Mouse (Mus musculus): ENCODE data around the gene Samsn1. TPM values are rescaled to one million over a fixed set of nuclear protein-coding genes. Genes with fewer than 3 reads are reported as not detected.

The Samsn1 gene
- polyA plus RNA-seq, 1 experiment from 2014 or later, result 2.2 TPM

GRCm38 (mm10) chr16:76000127-76000526, 22.0 kb downstream of the Samsn1 start:
- Histone ChIP-seq H3K4me2 (no peak overlapping the region), H3K27ac (no peak overlapping the region), H3K4me3 (no peak overlapping the region), H3K27me3 (no peaks in the 10 kb centered on the region), H3K36me3 (no peaks in the 10 kb centered on the region), H3K9me3 (no peaks in the 10 kb centered on the region), H3K9ac (no peak overlapping the region), H3K4me1 (no peaks in the 10 kb centered on the region)
- no peak for ATAC-seq (ENCODE audit: insufficient number of reproducible peaks, insufficient read depth, low FRiP score, low TSS enrichment, low read depth)
- WGBS, result 83% methylated on average over 9 of the region's 9 CpGs

DNA sequence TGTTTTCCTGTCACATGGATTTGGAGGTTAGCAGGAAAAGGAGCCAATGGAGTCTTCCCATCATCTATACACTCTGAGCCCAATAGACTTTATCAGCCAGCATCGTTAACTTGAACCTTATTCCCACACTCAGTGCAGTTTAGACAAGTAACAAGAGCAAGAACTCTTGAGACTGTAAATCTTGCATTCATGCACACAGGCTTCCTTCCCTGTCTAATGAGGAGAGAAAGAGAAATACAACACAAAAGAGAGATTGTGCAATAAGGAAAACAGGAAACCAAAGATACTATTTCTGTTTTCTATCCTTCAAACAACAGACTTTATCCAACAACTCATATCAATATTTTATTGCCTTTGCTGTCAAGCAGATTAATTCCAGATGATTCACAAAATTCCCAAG, 31.9 kb downstream of the Samsn1 start:
- Histone ChIP-seq H3K36me3 (no peaks in the 10 kb centered on the region), H3K27ac (no peak overlapping the region), H3K4me1 (0 out of 2 replicates have a peak, but pooled peaks cover 2% of the 10 kb centered on the region), H3K9me3 (no peaks in the 10 kb centered on the region), H3K27me3 (no peaks in the 10 kb centered on the region), H3K9ac (no peak overlapping the region), H3K4me3 (no peak overlapping the region), H3K4me2 (no peak overlapping the region)
- 69% methylated on average over 1 of the region's 1 CpGs for WGBS
- no peak for ATAC-seq (ENCODE audit: insufficient number of reproducible peaks, insufficient read depth, low FRiP score, low TSS enrichment, low read depth)

GRCm38 (mm10) chr16:75983831-75984230, 38.2 kb downstream of the Samsn1 start:
- Histone ChIP-seq H3K9ac (no peak overlapping the region), H3K36me3 (no peaks in the 10 kb centered on the region), H3K9me3 (0 out of 2 replicates have a peak, but pooled peaks cover 6% of the 10 kb centered on the region), H3K27ac (no peak overlapping the region), H3K4me3 (no peak overlapping the region), H3K4me2 (no peak overlapping the region), H3K4me1 (0 out of 2 replicates have a peak, but pooled peaks cover 2% of the 10 kb centered on the region), H3K27me3 (no peaks in the 10 kb centered on the region)
- no peak for ATAC-seq (ENCODE audit: insufficient number of reproducible peaks, insufficient read depth, low FRiP score, low TSS enrichment, low read depth)
- 84% methylated on average over 1 of the region's 1 CpGs for WGBS

GRCm38 (mm10) chr16:75979381-75979780, 42.7 kb downstream of the Samsn1 start:
- H3K4me1 ChIP-seq, result no peaks in the 10 kb centered on the region
- no peaks in the 10 kb centered on the region for H3K27me3 ChIP-seq
- no peak overlapping the region for H3K9ac ChIP-seq
- no peak for ATAC-seq (ENCODE audit: insufficient number of reproducible peaks, insufficient read depth, low FRiP score, low TSS enrichment, low read depth)
- no peaks in the 10 kb centered on the region for H3K36me3 ChIP-seq
- H3K9me3 ChIP-seq, result 0 out of 2 replicates have a peak, but pooled peaks cover 4% of the 10 kb centered on the region
- no peak overlapping the region for H3K27ac ChIP-seq
- H3K4me2 ChIP-seq, result no peak overlapping the region
- H3K4me3 ChIP-seq, result no peak overlapping the region

- Histone ChIP-seq H3K9ac (no peak overlapping the region), H3K27ac (no peak overlapping the region), H3K27me3 (no peaks in the 10 kb centered on the region), H3K4me2 (no peak overlapping the region), H3K4me3 (no peak overlapping the region), H3K9me3 (no peaks in the 10 kb centered on the region), H3K4me1 (no peaks in the 10 kb centered on the region), H3K36me3 (no peaks in the 10 kb centered on the region)
- WGBS, result 82% methylated on average over 5 of the region's 5 CpGs
- no peak for ATAC-seq (ENCODE audit: insufficient number of reproducible peaks, insufficient read depth, low FRiP score, low TSS enrichment, low read depth)
Measured at GRCm38 (mm10) chr16:75977798-75978197, 44.3 kb downstream of the Samsn1 start.

- no peak overlapping the region for H3K4me2 ChIP-seq
- 54% methylated on average over 11 of the region's 11 CpGs for WGBS
- H3K36me3 ChIP-seq, result no peaks in the 10 kb centered on the region
- H3K9ac ChIP-seq, result no peak overlapping the region
- H3K4me1 ChIP-seq, result no peaks in the 10 kb centered on the region
- H3K4me3 ChIP-seq, result no peak overlapping the region
- no peak for ATAC-seq (ENCODE audit: insufficient number of reproducible peaks, insufficient read depth, low FRiP score, low TSS enrichment, low read depth)
- H3K27me3 ChIP-seq, result no peaks in the 10 kb centered on the region
- H3K27ac ChIP-seq, result no peak overlapping the region
- H3K9me3 ChIP-seq, result no peaks in the 10 kb centered on the region
Measured at GRCm38 (mm10) chr16:75975682-75976332, 46.3 kb downstream of the Samsn1 start.

GRCm38 (mm10) chr16:75970266-75970998, 51.6 kb downstream of the Samsn1 start:
- no peak for ATAC-seq (ENCODE audit: insufficient number of reproducible peaks, insufficient read depth, low FRiP score, low TSS enrichment, low read depth)
- no peaks in the 10 kb centered on the region for H3K36me3 ChIP-seq
- no peak overlapping the region for H3K9ac ChIP-seq
- H3K4me2 ChIP-seq, result no peak overlapping the region
- 0 out of 2 replicates have a peak, but pooled peaks cover 3% of the 10 kb centered on the region for H3K4me1 ChIP-seq
- no peak overlapping the region for H3K4me3 ChIP-seq
- no peaks in the 10 kb centered on the region for H3K9me3 ChIP-seq
- H3K27me3 ChIP-seq, result no peaks in the 10 kb centered on the region
- no peak overlapping the region for H3K27ac ChIP-seq
- 85% methylated on average over 6 of the region's 6 CpGs for WGBS

- ATAC-seq (ENCODE audit: insufficient number of reproducible peaks, insufficient read depth, low FRiP score, low TSS enrichment, low read depth), result no peak
- no peak overlapping the region for H3K27ac ChIP-seq
- H3K4me3 ChIP-seq, result no peak overlapping the region
- H3K9ac ChIP-seq, result no peak overlapping the region
- no peaks in the 10 kb centered on the region for H3K4me1 ChIP-seq
- H3K9me3 ChIP-seq, result no peaks in the 10 kb centered on the region
- WGBS, result 57% methylated on average over 8 of the region's 8 CpGs
- no peaks in the 10 kb centered on the region for H3K27me3 ChIP-seq
- no peaks in the 10 kb centered on the region for H3K36me3 ChIP-seq
- H3K4me2 ChIP-seq, result no peak overlapping the region
Measured at GRCm38 (mm10) chr16:75962021-75962420, 60.1 kb downstream of the Samsn1 start.

DNA sequence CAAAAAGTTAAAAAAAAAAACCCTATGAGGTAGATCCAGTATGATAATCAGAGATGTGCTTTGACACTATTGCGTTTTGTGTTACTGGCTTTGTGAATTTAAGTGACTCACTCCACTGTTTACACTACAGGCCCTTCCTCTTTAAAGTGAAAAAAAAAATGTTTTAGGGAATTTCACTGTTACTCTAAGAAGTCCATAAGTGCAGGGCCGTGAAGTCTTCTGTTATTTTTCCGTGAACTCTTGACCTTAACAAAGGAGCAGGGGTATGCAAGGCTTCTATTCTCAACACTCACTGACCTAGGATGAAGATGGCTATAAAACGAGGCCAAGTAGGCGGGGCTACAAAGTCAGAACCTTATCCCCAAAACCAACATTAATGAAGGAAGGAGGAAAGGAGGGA, 60.6 kb downstream of the Samsn1 start:
- WGBS, result 43% methylated on average over 5 of the region's 5 CpGs
- Histone ChIP-seq H3K36me3 (no peaks in the 10 kb centered on the region), H3K4me2 (no peak overlapping the region), H3K4me1 (no peaks in the 10 kb centered on the region), H3K4me3 (no peak overlapping the region), H3K27ac (no peak overlapping the region), H3K9ac (no peak overlapping the region), H3K9me3 (no peaks in the 10 kb centered on the region), H3K27me3 (no peaks in the 10 kb centered on the region)
- ATAC-seq (ENCODE audit: insufficient number of reproducible peaks, insufficient read depth, low FRiP score, low TSS enrichment, low read depth), result no peak

DNA sequence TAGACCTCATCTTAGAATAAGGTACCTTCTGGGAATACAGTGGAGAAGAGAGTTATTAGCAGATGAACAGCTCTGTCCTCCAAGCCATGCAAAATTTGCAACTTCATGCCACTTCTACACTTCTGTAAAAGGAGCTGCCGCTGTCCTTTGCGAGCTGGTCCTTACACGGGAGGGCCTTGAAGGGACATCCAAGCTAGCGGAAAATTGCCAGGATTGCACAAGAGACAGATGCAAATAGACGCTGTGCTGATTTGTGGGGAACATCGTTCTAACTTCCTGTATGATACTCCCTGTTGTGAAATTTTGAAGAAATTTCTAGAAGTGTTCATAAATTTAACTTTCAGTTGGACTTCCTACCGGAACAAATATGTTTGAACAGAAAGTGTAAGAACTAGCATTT, 61.0 kb downstream of the Samsn1 start:
- WGBS, result 87% methylated on average over 7 of the region's 7 CpGs
- no peak for ATAC-seq (ENCODE audit: insufficient number of reproducible peaks, insufficient read depth, low FRiP score, low TSS enrichment, low read depth)

DNA sequence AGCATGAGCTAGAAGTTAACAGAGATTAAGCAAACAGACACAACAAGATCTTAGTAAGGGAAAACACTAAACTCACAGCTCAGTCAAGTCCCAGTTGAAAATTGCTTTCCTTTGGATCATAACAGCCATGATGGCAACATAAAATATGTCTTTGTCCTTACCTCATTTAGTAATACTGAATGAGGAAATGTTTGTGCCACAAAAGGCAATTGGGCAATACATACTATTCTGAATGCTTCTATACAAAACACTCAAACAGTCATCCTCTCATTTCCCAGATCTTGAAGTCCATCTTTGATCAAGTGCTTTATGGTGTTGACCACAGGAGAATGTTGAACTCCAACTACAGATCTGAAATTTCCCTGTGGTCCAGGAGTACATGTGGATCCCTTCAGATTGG, 88.7 kb downstream of the Samsn1 start:
- H3K4me1 ChIP-seq, result no peaks in the 10 kb centered on the region
- no peaks in the 10 kb centered on the region for H3K9me3 ChIP-seq
- no peaks in the 10 kb centered on the region for H3K36me3 ChIP-seq
- no peak overlapping the region for H3K4me2 ChIP-seq
- no peak overlapping the region for H3K4me3 ChIP-seq
- H3K27ac ChIP-seq, result no peak overlapping the region
- ATAC-seq (ENCODE audit: insufficient number of reproducible peaks, insufficient read depth, low FRiP score, low TSS enrichment, low read depth), result no peak
- H3K9ac ChIP-seq, result no peak overlapping the region
- H3K27me3 ChIP-seq, result no peaks in the 10 kb centered on the region

More for the DNA sequence above, 61.0 kb downstream of the Samsn1 start:
- H3K36me3 ChIP-seq, result no peaks in the 10 kb centered on the region
- H3K9ac ChIP-seq, result no peak overlapping the region
- H3K27ac ChIP-seq, result no peak overlapping the region
- H3K4me1 ChIP-seq, result no peaks in the 10 kb centered on the region
- no peaks in the 10 kb centered on the region for H3K27me3 ChIP-seq
- H3K4me2 ChIP-seq, result no peak overlapping the region
- H3K4me3 ChIP-seq, result no peak overlapping the region
- H3K9me3 ChIP-seq, result no peaks in the 10 kb centered on the region

- no peak overlapping the region for H3K9ac ChIP-seq
- no peak for ATAC-seq (ENCODE audit: insufficient number of reproducible peaks, insufficient read depth, low FRiP score, low TSS enrichment, low read depth)
- 85% methylated on average over 4 of the region's 4 CpGs for WGBS
- no peak overlapping the region for H3K27ac ChIP-seq
- H3K4me2 ChIP-seq, result no peak overlapping the region
- H3K4me1 ChIP-seq, result no peaks in the 10 kb centered on the region
- no peaks in the 10 kb centered on the region for H3K36me3 ChIP-seq
- H3K27me3 ChIP-seq, result no peaks in the 10 kb centered on the region
- no peak overlapping the region for H3K4me3 ChIP-seq
- no peaks in the 10 kb centered on the region for H3K9me3 ChIP-seq
Measured at GRCm38 (mm10) chr16:75930222-75930553, 91.9 kb downstream of the Samsn1 start.
